Mouse (Mus musculus) retina, embryonic 14.5 days (tissue): ENCODE data around the gene Kif3a.

Experiments
- DNase-seq: peaks from one replicate; pipeline ENCODE4 v3.0.0-alpha.2; 2015; ENCODE audit warnings: low spot score

Gene Kif3a

GRCm38 (mm10) chr11:53651441-53651840 lies 84.3 kb downstream of the Kif3a start:
- no peak for DNase-seq
